Mouse (Mus musculus) monocyte, adult 2 months (primary cell): ENCODE results near the gene 1700016K19Rik.

Experiments
- DNase-seq, 2 experiments: peaks; one replicate each; pipeline ENCODE4 v3.0.0; 2022; ENCODE audit warnings: low spot score in 2 of 2, low read depth in 1 of 2

Gene 1700016K19Rik

GRCm38 (mm10) chr11:75999440-76000155 is at the start of gene 1700016K19Rik:
Gene 1700016K19Rik, plus strand, starts transcription at chr11:75999912.
- DNase-seq = peak; percentile 13 to 49

GRCm38 (mm10) chr11:75950459-75950858 is 49.3 kb upstream of the 1700016K19Rik start:
- no peak for DNase-seq

- DNase-seq = no peak
Measured at GRCm38 (mm10) chr11:75951895-75952294, 47.8 kb upstream of the 1700016K19Rik start.

- no peak for DNase-seq
Measured at GRCm38 (mm10) chr11:75954896-75955295, 44.8 kb upstream of the 1700016K19Rik start.

- no peak for DNase-seq
Measured at GRCm38 (mm10) chr11:75956651-75957050, 43.1 kb upstream of the 1700016K19Rik start.

GRCm38 (mm10) chr11:75957124-75957832 is 42.4 kb upstream of the 1700016K19Rik start:
- no peak for DNase-seq

GRCm38 (mm10) chr11:75961782-75962181 is 37.9 kb upstream of the 1700016K19Rik start:
- no peak for DNase-seq

GRCm38 (mm10) chr11:75963730-75964475 is 35.8 kb upstream of the 1700016K19Rik start:
- DNase-seq = no peak

- no peak for DNase-seq
Measured at GRCm38 (mm10) chr11:75964476-75964730, 35.3 kb upstream of the 1700016K19Rik start.

GRCm38 (mm10) chr11:75965674-75966400 is 33.9 kb upstream of the 1700016K19Rik start:
- DNase-seq = no peak

- DNase-seq = peak; percentile 6 to 24
Measured at GRCm38 (mm10) chr11:75966401-75967372, 33.0 kb upstream of the 1700016K19Rik start.

GRCm38 (mm10) chr11:75968761-75969160 is 31.0 kb upstream of the 1700016K19Rik start:
- no peak for DNase-seq

GRCm38 (mm10) chr11:75970629-75971028 is 29.1 kb upstream of the 1700016K19Rik start:
- no peak for DNase-seq

- DNase-seq = no peak
Measured at GRCm38 (mm10) chr11:75972188-75972587, 27.5 kb upstream of the 1700016K19Rik start.

- DNase-seq = no peak
Measured at GRCm38 (mm10) chr11:75972916-75973567, 26.7 kb upstream of the 1700016K19Rik start.

GRCm38 (mm10) chr11:75973988-75974387 is 25.7 kb upstream of the 1700016K19Rik start:
- DNase-seq = no peak

- no peak for DNase-seq
Measured at GRCm38 (mm10) chr11:75976748-75977147, 23.0 kb upstream of the 1700016K19Rik start.

- DNase-seq = no peak
Measured at GRCm38 (mm10) chr11:75978051-75978450, 21.7 kb upstream of the 1700016K19Rik start.

- no peak for DNase-seq
Measured at GRCm38 (mm10) chr11:75980413-75980812, 19.3 kb upstream of the 1700016K19Rik start.

- DNase-seq = no peak
Measured at GRCm38 (mm10) chr11:75983194-75983593, 16.5 kb upstream of the 1700016K19Rik start.
